Mouse (Mus musculus) lung, postnatal 25 days (tissue): ENCODE measurements around the gene Gm21775.
"Not testable (repeated sequence)": the region's sequence is repeated elsewhere in the genome, so short reads cannot be mapped to it uniquely, and the experiment has no call there.

Experiments
- DNase-seq: peaks from one replicate; pipeline ENCODE4 v3.0.0; 2022; ENCODE audit warnings: low spot score

The Gm21775 gene

GRCm38 (mm10) chrY:10553153-10553552 is at the start of gene Gm21775:
TSS of gene Gm21775 (plus strand) at chrY:10553453.
- DNase-seq = not testable (repeated sequence)

DNA sequence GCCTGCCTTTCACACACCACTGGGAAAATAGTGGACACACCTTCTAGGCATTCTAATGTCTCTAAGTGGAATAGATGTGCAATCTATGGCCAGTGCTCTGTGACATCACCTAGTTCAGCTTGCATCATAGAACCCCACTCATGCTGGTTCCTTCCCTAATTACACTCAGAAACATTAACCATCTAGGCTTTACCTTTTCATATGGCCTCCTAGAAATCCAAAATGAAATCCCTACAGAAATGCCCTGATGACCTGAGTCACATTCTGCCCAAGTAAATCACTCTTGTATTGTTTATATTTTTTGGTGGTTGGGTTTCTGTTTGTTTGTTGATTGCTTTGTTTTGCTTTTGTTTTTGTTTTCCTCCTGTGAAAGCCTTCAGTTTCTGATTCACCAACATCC is 17.3 kb upstream of the Gm21775 start, which contains the start of gene Gm20737:
TSS of gene Gm20737 (minus strand) at position 101 of the 400 bp plus-strand sequence.
- not testable (repeated sequence) for DNase-seq
